Mouse (Mus musculus) heart, embryonic 12.5 days (tissue): ENCODE data around the gene Sgsm2. TPM values are rescaled to one million over a fixed set of nuclear protein-coding genes. Genes with fewer than 3 reads are reported as not detected.

Experiments used
- ATAC-seq: fragments of 200-750 bp; cut with Nextera tagmentation; 2 replicates; pipeline ENCODE4 v1.8.0; 2017; ENCODE audit warnings: moderate TSS enrichment, moderate library complexity; ENCODE audit not compliant: insufficient number of reproducible peaks, low FRiP score
- H3K27ac ChIP-seq: fragments of 300-500 bp; sonication (generic); 2 replicates; pipeline ENCODE4 v1.5.1; 2016; ENCODE audit warnings: mild to moderate bottlenecking, moderate library complexity; ENCODE audit not compliant: poor library complexity, severe bottlenecking
- H3K27me3 ChIP-seq: fragments of 300-500 bp; sonication (generic); replicated peaks from 2 replicates; pipeline ENCODE4 v1.6.1; 2016; ENCODE audit warnings: mild to moderate bottlenecking, moderate library complexity
- H3K36me3 ChIP-seq: fragments of 300-500 bp; sonication (generic); 2 replicates; pipeline ENCODE4 v1.6.1; 2016; ENCODE audit warnings: mild to moderate bottlenecking, moderate library complexity
- H3K4me1 ChIP-seq: fragments of 300-500 bp; sonication (generic); replicated peaks from 2 replicates; pipeline ENCODE4 v1.6.1; 2016; ENCODE audit warnings: mild to moderate bottlenecking
- H3K4me2 ChIP-seq: fragments of 300-500 bp; sonication (generic); 2 replicates; pipeline ENCODE4 v1.6.1; 2016; ENCODE audit warnings: mild to moderate bottlenecking, moderate library complexity
- H3K4me3 ChIP-seq: fragments of 300-500 bp; sonication (generic); 2 replicates; pipeline ENCODE4 v1.5.1; 2016; ENCODE audit warnings: mild to moderate bottlenecking
- H3K9ac ChIP-seq: fragments of 300-500 bp; sonication (generic); 2 replicates; pipeline ENCODE4 v1.6.1; 2016; ENCODE audit warnings: mild to moderate bottlenecking, moderate library complexity
- H3K9me3 ChIP-seq: fragments of 300-500 bp; sonication (generic); replicated peaks from 2 replicates; pipeline ENCODE4 v1.6.1; 2016; ENCODE audit warnings: mild to moderate bottlenecking, moderate library complexity
- WGBS: fragments of 180-500 bp; shearing (Covaris S2); methylation state at CpG from one replicate; pipeline ENCODE4 v1.1.7; 2016; 5-methylcytosine and 5-hydroxymethylcytosine counted together
- polyA plus RNA-seq: library from polyadenylated mRNA; unstranded; fragments of >200 nt; fragmentation: Nextera tagmentation; extraction: Ambion mirVana; gene quantifications from 2 replicates; pipeline ENCODE4 v1.2.1, GENCODE M21; 2016

Gene Sgsm2
- polyA plus RNA-seq, 1 experiment from 2014 or later, result 6.6 TPM

GRCm38 (mm10) chr11:74864421-74864820, 32.4 kb downstream of the Sgsm2 start:
- no peak overlapping the region for H3K4me2 ChIP-seq
- H3K27ac ChIP-seq, result no peak overlapping the region
- H3K4me3 ChIP-seq, result no peak overlapping the region
- H3K27me3 ChIP-seq, result no peaks in the 10 kb centered on the region
- H3K9me3 ChIP-seq, result no peaks in the 10 kb centered on the region
- peaks cover 11% of the 10 kb centered on the region for H3K36me3 ChIP-seq
- 72% methylated on average over 9 of the region's 9 CpGs for WGBS
- H3K9ac ChIP-seq, result 0 out of 2 replicates have a peak overlapping the region, but pooled peaks have one; percentile 7
- H3K4me1 ChIP-seq, result peaks cover 30% of the 10 kb centered on the region
- no peak for ATAC-seq

DNA sequence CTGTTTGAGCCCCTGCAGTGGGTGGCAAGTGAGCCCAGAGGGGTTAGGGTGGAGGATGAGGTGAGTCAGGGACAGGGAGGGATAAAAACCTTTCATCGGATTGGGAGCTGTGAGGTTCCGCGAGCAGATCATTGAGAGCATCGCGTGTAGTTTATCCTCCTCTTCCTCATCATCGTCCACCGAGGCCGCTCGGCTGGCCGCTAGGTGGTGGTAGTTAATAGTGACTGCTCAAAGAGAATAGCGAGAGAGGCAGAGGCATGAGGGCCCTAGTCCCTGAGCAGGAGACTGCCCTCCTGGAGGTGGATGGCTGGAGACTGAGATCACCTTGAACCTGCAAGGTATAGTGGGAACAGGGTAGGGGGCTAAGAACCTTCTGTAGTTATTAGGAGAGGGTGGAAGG, 33.4 kb downstream of the Sgsm2 start:
- H3K9ac ChIP-seq, result peak overlapping the region; percentile 44; the same call in 1 of the 2 replicates
- no peak for ATAC-seq
- peaks cover 13% of the 10 kb centered on the region for H3K36me3 ChIP-seq
- H3K27ac ChIP-seq, result no peak overlapping the region
- no peaks in the 10 kb centered on the region for H3K9me3 ChIP-seq
- peaks cover 30% of the 10 kb centered on the region for H3K4me1 ChIP-seq
- WGBS, result 24% methylated on average over 11 of the region's 11 CpGs
- H3K4me3 ChIP-seq, result no peak overlapping the region
- no peaks in the 10 kb centered on the region for H3K27me3 ChIP-seq
- H3K4me2 ChIP-seq, result peak overlapping the region; percentile 42

- H3K4me3 ChIP-seq, result no peak overlapping the region
- H3K27me3 ChIP-seq, result no peaks in the 10 kb centered on the region
- no peak overlapping the region for H3K4me2 ChIP-seq
- H3K27ac ChIP-seq, result no peak overlapping the region
- no peaks in the 10 kb centered on the region for H3K9me3 ChIP-seq
- ATAC-seq, result no peak
- 0 out of 2 replicates have a peak overlapping the region, but pooled peaks have one; percentile 51 for H3K9ac ChIP-seq
- WGBS, result 65% methylated on average over 5 of the region's 5 CpGs
- H3K36me3 ChIP-seq, result peaks cover 12% of the 10 kb centered on the region
- H3K4me1 ChIP-seq, result peaks cover 39% of the 10 kb centered on the region
Measured at GRCm38 (mm10) chr11:74862129-74862528, 34.7 kb downstream of the Sgsm2 start.

DNA sequence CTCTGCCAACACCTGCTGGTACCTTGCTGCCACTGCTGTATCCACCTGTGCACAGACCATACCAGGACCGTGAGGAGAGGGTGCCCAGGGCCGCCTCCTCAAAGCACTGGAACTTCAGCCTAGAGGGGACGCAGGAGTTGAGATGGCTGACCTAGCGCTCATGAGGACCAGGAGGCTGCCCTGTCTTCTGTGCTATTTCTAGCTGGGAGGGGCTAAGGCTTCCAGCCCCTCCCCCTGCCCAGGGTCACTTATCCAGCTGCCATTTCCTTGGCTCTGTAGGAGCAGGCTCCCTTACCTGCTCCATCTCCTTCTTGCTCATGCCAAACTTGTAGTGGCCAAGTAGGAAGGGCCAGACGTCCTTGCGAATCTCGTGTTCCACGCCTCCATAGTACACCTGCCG, 39.1 kb downstream of the Sgsm2 start:
- H3K27ac ChIP-seq, result no peak overlapping the region
- peaks cover 21% of the 10 kb centered on the region for H3K4me1 ChIP-seq
- H3K9me3 ChIP-seq, result no peaks in the 10 kb centered on the region
- peaks cover 17% of the 10 kb centered on the region; the same call in 1 of the 2 replicates for H3K36me3 ChIP-seq
- 73% methylated on average over 9 of the region's 9 CpGs for WGBS
- 0 out of 2 replicates have a peak, but pooled peaks have one; percentile 16 for ATAC-seq
- no peak overlapping the region for H3K4me3 ChIP-seq
- no peaks in the 10 kb centered on the region for H3K27me3 ChIP-seq
- H3K4me2 ChIP-seq, result no peak overlapping the region
- H3K9ac ChIP-seq, result no peak overlapping the region

DNA sequence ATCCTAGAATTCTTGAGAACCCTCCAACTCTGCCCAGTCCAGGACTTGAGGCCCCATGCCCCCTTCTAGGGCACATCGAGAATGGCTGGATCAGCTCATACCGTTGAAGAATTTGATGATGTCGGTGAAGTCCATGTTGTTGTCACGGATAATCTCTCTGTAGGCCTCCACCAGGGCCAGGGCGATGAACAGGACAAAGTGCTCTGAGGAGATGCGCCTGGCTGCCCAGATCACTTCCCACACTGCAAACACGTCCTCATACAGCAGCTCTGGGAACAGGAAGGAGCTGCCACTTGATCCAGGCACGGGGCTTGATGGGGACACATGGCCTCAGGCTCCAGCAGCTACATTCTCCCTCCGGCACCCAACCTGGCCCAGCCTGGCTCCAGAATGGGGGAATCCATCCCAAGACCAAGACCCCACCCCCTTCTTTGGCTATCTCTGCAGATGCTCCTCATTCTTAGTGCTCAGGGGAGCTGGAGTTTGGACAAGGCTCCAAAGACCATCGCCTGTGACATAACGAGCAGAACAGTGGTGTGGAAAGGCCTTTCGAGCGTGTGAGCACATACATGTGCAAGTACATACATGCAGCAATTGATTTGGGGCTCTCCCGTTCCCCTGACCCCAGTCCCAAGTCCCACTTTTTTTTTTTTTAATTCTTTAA, 45.7 kb downstream of the Sgsm2 start:
- peaks cover 35% of the 10 kb centered on the region for H3K4me1 ChIP-seq
- H3K4me3 ChIP-seq, result no peak overlapping the region
- no peak for ATAC-seq
- no peak overlapping the region for H3K4me2 ChIP-seq
- no peaks in the 10 kb centered on the region for H3K27me3 ChIP-seq
- no peak overlapping the region for H3K27ac ChIP-seq
- WGBS, result 77% methylated on average over 14 of the region's 14 CpGs
- no peak overlapping the region for H3K9ac ChIP-seq
- H3K9me3 ChIP-seq, result no peaks in the 10 kb centered on the region
- H3K36me3 ChIP-seq, result peaks cover 22% of the 10 kb centered on the region

DNA sequence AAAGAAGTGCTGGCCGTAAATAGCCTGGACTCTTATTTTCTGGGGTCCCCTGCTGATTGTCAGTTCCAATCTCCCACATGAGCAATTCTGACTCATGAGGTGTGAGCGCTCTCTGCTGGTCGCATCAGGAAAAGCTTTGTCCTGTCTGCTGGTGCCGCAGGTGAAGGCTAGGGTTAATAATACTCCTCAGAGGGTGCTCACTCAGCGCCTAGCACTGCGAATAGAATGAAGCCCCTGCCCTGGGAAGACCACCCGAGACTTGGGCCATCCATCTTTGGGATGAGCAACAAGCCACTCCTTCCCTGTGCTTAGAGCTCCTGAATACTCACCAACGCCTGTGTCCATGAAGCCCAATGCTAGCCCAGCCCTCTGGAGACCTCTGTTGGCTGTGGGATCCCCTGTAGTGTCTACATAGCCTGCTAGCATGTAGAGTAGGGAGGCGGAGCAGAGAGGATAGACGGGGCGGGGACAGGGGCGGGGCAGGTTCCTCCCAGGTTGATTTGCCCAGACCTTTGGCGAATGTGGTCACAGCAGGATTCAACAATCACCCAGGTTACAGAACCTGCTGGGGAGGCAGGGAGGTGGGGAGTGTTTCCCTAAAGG, 48.8 kb downstream of the Sgsm2 start:
- WGBS, result 3% methylated on average over 13 of the region's 13 CpGs
- Histone ChIP-seq H3K9me3 (peaks cover 4% of the 10 kb centered on the region; the same call in 1 of the 2 replicates), H3K27ac (peak overlapping the region; percentile 85), H3K4me1 (peaks cover 49% of the 10 kb centered on the region), H3K36me3 (peaks cover 42% of the 10 kb centered on the region), H3K9ac (peak overlapping the region; percentile 11; the same call in 1 of the 2 replicates), H3K4me3 (peak overlapping the region; percentile 12; the same call in 1 of the 2 replicates), H3K27me3 (no peaks in the 10 kb centered on the region), H3K4me2 (peak overlapping the region; percentile 51)
- peak; percentile 71 for ATAC-seq

DNA sequence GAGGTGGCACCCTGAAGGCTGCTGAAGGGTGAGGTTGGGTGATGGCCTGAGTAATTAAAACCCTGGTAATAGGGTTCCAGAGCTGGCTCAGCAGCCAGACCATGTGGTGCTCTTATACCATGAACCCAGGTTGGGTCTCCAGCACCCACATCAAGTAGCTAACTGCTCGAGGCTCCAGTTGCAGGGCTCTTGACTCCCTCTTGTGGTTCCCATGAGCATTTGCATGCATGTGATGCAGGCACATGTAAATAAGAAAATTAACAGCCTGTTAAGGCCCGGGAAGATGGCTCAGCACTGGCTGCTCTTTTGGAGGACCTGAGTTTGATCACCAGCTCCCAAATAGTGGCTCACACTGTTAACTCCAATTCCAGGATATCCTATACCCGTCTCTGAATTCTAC, 51.1 kb downstream of the Sgsm2 start:
- peaks cover 61% of the 10 kb centered on the region for H3K4me1 ChIP-seq
- no peak for ATAC-seq

GRCm38 (mm10) chr11:74843761-74844160, 53.1 kb downstream of the Sgsm2 start:
- no peak overlapping the region for H3K4me3 ChIP-seq
- H3K4me1 ChIP-seq, result peaks cover 63% of the 10 kb centered on the region
- 61% methylated on average over 5 of the region's 5 CpGs for WGBS
- ATAC-seq, result no peak
- no peak overlapping the region for H3K9ac ChIP-seq
- H3K9me3 ChIP-seq, result peaks cover 4% of the 10 kb centered on the region; the same call in 1 of the 2 replicates
- H3K27ac ChIP-seq, result peak overlapping the region; percentile 13; the same call in 1 of the 2 replicates
- H3K4me2 ChIP-seq, result no peak overlapping the region
- H3K36me3 ChIP-seq, result peaks cover 40% of the 10 kb centered on the region
- H3K27me3 ChIP-seq, result no peaks in the 10 kb centered on the region

More for the DNA sequence above, 51.1 kb downstream of the Sgsm2 start:
- Histone ChIP-seq H3K9me3 (peaks cover 4% of the 10 kb centered on the region; the same call in 1 of the 2 replicates), H3K9ac (no peak overlapping the region), H3K4me3 (no peak overlapping the region), H3K36me3 (peaks cover 46% of the 10 kb centered on the region), H3K4me2 (no peak overlapping the region), H3K27ac (no peak overlapping the region), H3K27me3 (no peaks in the 10 kb centered on the region)
- WGBS, result 68% methylated on average over 3 of the region's 3 CpGs

DNA sequence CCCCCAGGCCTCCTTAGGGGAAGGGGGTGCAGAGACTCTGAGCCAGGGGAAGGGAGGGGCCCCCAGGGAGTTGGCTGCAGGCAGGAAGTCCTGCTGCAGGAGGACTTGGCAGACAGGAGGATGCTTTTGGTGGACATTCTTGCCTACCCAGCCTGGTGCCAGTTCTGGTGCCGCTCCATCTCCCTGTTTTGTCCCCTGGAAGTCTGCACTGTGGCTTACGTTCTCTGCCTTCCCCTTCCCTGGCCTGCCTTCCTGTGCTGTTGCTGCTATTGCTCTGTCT, 53.5 kb downstream of the Sgsm2 start:
- peak overlapping the region; percentile 13; the same call in 1 of the 2 replicates for H3K27ac ChIP-seq
- peaks cover 4% of the 10 kb centered on the region; the same call in 1 of the 2 replicates for H3K9me3 ChIP-seq
- 65% methylated on average over 2 of the region's 2 CpGs for WGBS
- no peaks in the 10 kb centered on the region for H3K27me3 ChIP-seq
- peaks cover 40% of the 10 kb centered on the region for H3K36me3 ChIP-seq
- H3K9ac ChIP-seq, result peak overlapping the region; percentile 9; the same call in 1 of the 2 replicates
- no peak overlapping the region for H3K4me2 ChIP-seq
- peaks cover 59% of the 10 kb centered on the region for H3K4me1 ChIP-seq
- no peak overlapping the region for H3K4me3 ChIP-seq
- no peak for ATAC-seq

DNA sequence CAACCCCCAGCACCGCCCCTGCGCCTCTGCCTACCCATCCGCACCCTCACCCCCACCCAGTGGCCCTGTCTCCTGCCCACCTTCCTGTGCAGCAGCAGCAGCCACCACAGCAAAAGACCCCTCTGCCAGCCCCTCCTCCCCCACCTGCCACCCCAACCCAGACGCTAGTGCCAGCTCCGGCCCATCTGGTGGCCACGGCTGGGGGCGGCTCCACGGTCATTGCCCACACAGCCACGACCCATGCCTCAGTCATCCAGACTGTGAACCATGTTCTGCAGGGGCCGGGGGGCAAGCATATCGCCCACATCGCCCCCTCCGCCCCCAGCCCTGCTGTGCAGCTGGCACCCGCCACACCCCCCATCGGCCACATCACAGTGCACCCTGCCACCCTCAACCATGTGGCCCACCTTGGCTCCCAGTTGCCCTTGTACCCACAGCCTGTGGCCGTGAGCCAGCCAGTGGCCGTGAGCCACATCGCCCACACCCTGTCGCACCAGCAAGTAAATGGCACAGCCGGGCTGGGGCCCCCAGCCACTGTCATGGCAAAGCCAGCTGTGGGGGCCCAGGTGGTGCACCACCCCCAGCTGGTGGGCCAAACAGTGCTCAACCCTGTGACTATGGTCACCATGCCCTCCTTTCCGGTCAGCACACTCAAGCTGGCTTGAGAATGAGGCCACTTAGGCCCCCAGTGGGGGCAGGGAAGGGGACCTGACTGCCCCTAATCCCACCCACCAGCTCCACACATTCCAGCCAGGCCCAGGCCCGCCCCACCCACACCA, 54.0 kb downstream of the Sgsm2 start:
- Histone ChIP-seq H3K4me3 (no peak overlapping the region), H3K9me3 (peaks cover 4% of the 10 kb centered on the region; the same call in 1 of the 2 replicates), H3K36me3 (peaks cover 40% of the 10 kb centered on the region), H3K4me1 (peaks cover 53% of the 10 kb centered on the region), H3K9ac (peak overlapping the region; percentile 9; the same call in 1 of the 2 replicates), H3K27ac (peak overlapping the region; percentile 11; the same call in 1 of the 2 replicates), H3K27me3 (no peaks in the 10 kb centered on the region), H3K4me2 (no peak overlapping the region)
- ATAC-seq, result no peak
- WGBS, result 87% methylated on average over 22 of the region's 22 CpGs

DNA sequence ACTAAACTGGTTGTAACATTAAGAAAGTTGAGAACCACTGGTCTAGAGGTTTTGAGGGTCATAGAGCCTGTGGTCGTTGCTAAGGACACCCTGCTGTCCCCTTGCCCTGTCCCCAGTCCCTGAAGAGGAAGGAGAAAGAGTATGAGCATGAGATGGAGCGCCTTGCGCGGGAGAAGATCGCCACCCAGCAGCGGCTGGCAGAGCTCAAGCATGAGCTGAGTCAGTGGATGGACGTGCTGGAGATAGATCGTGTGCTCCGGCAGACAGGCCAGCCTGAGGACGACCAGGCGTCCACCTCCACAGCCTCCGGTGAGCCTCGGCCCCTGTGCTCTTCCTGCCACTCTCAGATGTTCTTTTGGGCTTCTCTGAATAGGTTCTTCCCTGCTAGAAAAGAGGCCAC, 54.8 kb downstream of the Sgsm2 start:
- Histone ChIP-seq H3K9ac (no peak overlapping the region), H3K4me3 (no peak overlapping the region), H3K9me3 (peaks cover 4% of the 10 kb centered on the region; the same call in 1 of the 2 replicates), H3K4me2 (no peak overlapping the region), H3K27me3 (no peaks in the 10 kb centered on the region), H3K4me1 (peaks cover 57% of the 10 kb centered on the region), H3K27ac (no peak overlapping the region), H3K36me3 (peaks cover 40% of the 10 kb centered on the region)
- ATAC-seq, result no peak
- 77% methylated on average over 13 of the region's 13 CpGs for WGBS
